Mouse (Mus musculus): ENCODE data around the gene Rflna. TPM values are rescaled to one million over a fixed set of nuclear protein-coding genes. Genes with fewer than 3 reads are reported as not detected.

The Rflna gene
- polyA plus RNA-seq, 1 experiment, result 0.32 TPM

DNA sequence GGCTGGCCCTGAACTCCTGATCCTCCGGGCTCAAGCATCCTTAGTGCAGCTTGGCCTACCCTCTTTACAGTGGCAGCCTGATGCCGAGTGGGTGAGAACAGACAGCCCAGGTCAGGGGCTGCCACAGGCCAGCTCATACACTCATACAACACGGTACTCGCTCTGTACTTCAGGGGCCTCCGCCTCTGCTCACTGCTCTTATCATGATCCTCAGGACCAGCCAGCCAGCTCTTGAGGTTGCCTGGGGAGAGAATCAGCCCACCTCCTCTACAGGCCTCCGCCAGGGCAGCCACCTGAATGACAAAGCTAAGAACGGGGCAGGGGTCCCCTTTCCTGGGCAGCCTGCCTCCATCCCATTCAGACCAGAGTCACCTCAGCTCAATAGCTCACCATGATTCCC is 50.6 kb downstream of the Rflna start:
- TF ChIP-seq POLR2A (IDR thresholded peaks at IDR 0.05; ENCODE audit: insufficient read length, low read depth) (no peak), MYOD1 (IDR thresholded peaks at IDR 0.05; ENCODE audit: control insufficient read depth in 1 of 3, insufficient read length in 2 of 3, low read depth in 2 of 3) (no peak), E2F4 (IDR thresholded peaks at IDR 0.05; ENCODE audit: insufficient read depth) (no peak), MYOG (IDR thresholded peaks at IDR 0.05; ENCODE audit: control insufficient read depth in 1 of 3, insufficient read depth in 1 of 3, insufficient read length in 2 of 3, low read depth in 2 of 3) (no peak), USF1 (IDR thresholded peaks at IDR 0.05; ENCODE audit: low read depth) (no peak), CEBPB (IDR thresholded peaks at IDR 0.05; ENCODE audit: insufficient read depth, poor library complexity, severe bottlenecking) (no peak), TCF12 (IDR thresholded peaks at IDR 0.05; ENCODE audit: insufficient read depth, poor library complexity, severe bottlenecking) (no peak), REST (IDR thresholded peaks at IDR 0.05; ENCODE audit: insufficient read depth, insufficient read length) (no peak), MAX (IDR thresholded peaks at IDR 0.05; ENCODE audit: low read depth) (no peak), POLR2AphosphoS2 (IDR thresholded peaks at IDR 0.05; ENCODE audit: insufficient read length, low read depth) (no peak), SRF (IDR thresholded peaks at IDR 0.05; ENCODE audit: control insufficient read depth, insufficient read length, low read depth) (no peak), TCF3 (IDR thresholded peaks at IDR 0.05; ENCODE audit: insufficient read length, low read depth) (no peak)

DNA sequence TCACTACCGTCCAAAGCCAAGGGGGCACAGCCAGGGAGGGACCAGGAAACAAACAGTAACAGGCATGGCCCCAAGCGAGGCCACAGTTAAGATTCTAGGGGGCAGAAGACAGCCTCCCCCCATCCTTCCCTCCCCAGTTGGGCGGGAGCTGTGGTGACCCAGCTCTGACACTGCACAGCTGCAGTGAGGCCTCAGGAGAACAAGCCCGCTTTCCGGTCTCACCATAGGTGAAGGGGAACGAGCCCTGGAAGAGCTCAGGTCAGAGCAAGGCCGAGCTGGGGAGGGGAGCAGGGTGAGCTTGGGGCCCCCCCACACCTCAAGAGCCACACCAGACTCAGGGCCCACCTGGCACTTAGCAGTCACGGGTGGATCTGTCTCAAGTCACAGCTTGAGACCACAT is 52.9 kb downstream of the Rflna start:
- peak overlapping the region; percentile 51 for H3K4me3 ChIP-seq
- H3K36me3 ChIP-seq (ENCODE audit: control insufficient read depth, insufficient read depth), result peaks cover 21% of the 10 kb centered on the region
- H3K4me2 ChIP-seq (ENCODE audit: low read depth), result peak overlapping the region; percentile 87
- TF ChIP-seq POLR2AphosphoS2 (IDR thresholded peaks at IDR 0.05; ENCODE audit: insufficient read length, low read depth) (no peak), MYOG (IDR thresholded peaks at IDR 0.05; ENCODE audit: control insufficient read depth in 1 of 3, insufficient read depth in 1 of 3, insufficient read length in 2 of 3, low read depth in 2 of 3) (peak in 2 of 3 experiments; percentile 48 to 74), USF1 (IDR thresholded peaks at IDR 0.05; ENCODE audit: low read depth) (no peak), MYOD1 (IDR thresholded peaks at IDR 0.05; ENCODE audit: control insufficient read depth in 1 of 3, insufficient read length in 2 of 3, low read depth in 2 of 3) (peak in 2 of 3 experiments; percentile 49 to 61)
- no peaks in the 10 kb centered on the region for H3K27me3 ChIP-seq (ENCODE audit: control insufficient read depth, insufficient read depth, insufficient read length)
- H3K79me2 ChIP-seq (ENCODE audit: control insufficient read depth, insufficient read depth), result peaks cover 54% of the 10 kb centered on the region
- H3ac ChIP-seq (ENCODE audit: control insufficient read depth, insufficient read length), result no peak overlapping the region

More for the DNA sequence above, 50.6 kb downstream of the Rflna start:
- H3K4me3 ChIP-seq, result no peak overlapping the region
- H3K27me3 ChIP-seq (ENCODE audit: control insufficient read depth, insufficient read depth, insufficient read length), result no peaks in the 10 kb centered on the region
- H3K36me3 ChIP-seq (ENCODE audit: control insufficient read depth, insufficient read depth), result peaks cover 33% of the 10 kb centered on the region
- peaks cover 57% of the 10 kb centered on the region for H3K79me2 ChIP-seq (ENCODE audit: control insufficient read depth, insufficient read depth)
- H3ac ChIP-seq (ENCODE audit: control insufficient read depth, insufficient read length), result no peak overlapping the region
- peak overlapping the region; percentile 87 for H3K4me2 ChIP-seq (ENCODE audit: low read depth)

DNA sequence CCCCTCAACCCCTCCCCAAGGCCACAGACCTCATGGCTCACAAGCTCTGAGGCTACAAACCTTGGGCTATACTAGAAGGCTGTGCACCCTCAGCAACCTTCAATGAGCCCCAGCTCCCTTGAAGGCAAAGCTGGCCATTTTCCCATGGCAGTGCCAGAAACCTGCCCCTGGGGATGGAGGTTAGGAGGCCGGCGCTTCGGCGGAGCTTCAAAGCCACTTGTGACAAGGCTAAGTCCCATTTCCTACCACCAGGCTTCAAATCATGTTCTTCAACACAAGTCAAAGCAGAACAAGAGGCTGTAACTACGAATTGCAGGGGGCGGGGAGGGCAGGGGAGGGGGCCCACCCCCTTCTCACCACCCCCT is 53.3 kb downstream of the Rflna start:
- TF ChIP-seq SRF (IDR thresholded peaks at IDR 0.05; ENCODE audit: control insufficient read depth, insufficient read length, low read depth) (no peak), REST (IDR thresholded peaks at IDR 0.05; ENCODE audit: insufficient read depth, insufficient read length) (no peak), TCF12 (IDR thresholded peaks at IDR 0.05; ENCODE audit: insufficient read depth, poor library complexity, severe bottlenecking) (no peak), MAX (IDR thresholded peaks at IDR 0.05; ENCODE audit: low read depth) (no peak), POLR2A (IDR thresholded peaks at IDR 0.05; ENCODE audit: insufficient read length, low read depth) (no peak)
- H3K79me2 ChIP-seq (ENCODE audit: control insufficient read depth, insufficient read depth), result peaks cover 57% of the 10 kb centered on the region
- peak overlapping the region; percentile 51 for H3K4me3 ChIP-seq
- peaks cover 17% of the 10 kb centered on the region for H3K36me3 ChIP-seq (ENCODE audit: control insufficient read depth, insufficient read depth)
- no peak overlapping the region for H3ac ChIP-seq (ENCODE audit: control insufficient read depth, insufficient read length)
- H3K27me3 ChIP-seq (ENCODE audit: control insufficient read depth, insufficient read depth, insufficient read length), result no peaks in the 10 kb centered on the region
- peak overlapping the region; percentile 87 for H3K4me2 ChIP-seq (ENCODE audit: low read depth)

DNA sequence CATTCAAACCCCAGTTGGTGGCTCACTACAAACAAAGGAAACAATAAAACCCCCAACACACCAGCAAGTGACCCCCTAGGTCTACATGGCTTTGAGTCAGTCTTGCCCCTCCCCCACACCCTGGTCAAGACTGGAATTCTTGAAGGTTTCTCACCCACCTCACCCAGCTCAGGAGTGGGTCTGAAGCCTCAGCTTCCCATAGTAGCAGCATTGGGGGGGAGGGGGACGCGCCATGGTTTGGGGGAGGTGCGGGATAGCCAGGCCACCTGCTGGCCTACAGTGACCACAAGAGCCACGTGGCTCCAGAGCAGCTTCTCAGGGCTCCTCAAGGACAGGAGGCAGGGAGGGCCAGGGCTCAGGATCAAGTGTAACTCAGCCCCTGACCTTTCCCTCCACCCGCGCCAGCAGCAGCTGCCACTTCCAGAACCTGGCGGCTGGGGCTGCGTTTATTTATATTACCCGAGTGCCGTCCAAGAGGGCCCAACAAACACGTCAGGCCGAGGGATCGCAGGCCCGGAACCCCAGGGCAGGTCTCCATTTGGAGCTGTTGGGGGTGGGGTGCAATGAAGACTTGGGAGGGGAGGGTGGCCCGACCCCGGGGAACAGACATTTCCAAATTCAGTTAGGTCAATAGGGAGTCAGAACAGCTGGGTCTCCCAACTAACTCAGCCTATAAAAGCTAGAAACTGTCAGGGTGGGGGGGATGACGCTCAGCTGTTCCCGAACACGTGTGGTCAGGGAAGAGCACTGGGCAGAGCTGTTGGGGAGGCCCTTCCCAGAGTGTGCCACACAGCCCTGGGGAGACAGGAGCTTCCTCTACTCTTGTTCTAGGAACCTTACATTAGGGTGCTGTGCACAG is 53.9 kb downstream of the Rflna start:
- peak overlapping the region; percentile 51 for H3K4me3 ChIP-seq
- TF ChIP-seq SRF (IDR thresholded peaks at IDR 0.05; ENCODE audit: control insufficient read depth, insufficient read length, low read depth), result no peak
- no peak for TF ChIP-seq CEBPB (IDR thresholded peaks at IDR 0.05; ENCODE audit: insufficient read depth, poor library complexity, severe bottlenecking)
- TF ChIP-seq MYOG (IDR thresholded peaks at IDR 0.05; ENCODE audit: control insufficient read depth in 1 of 3, insufficient read depth in 1 of 3, insufficient read length in 2 of 3, low read depth in 2 of 3), result peak; percentile 89 to 94 (median 91)
- peak; percentile 47 for TF ChIP-seq POLR2A (IDR thresholded peaks at IDR 0.05; ENCODE audit: insufficient read length, low read depth)
- TF ChIP-seq E2F4 (IDR thresholded peaks at IDR 0.05; ENCODE audit: insufficient read depth), result no peak
- peak; percentile 56 for TF ChIP-seq MAX (IDR thresholded peaks at IDR 0.05; ENCODE audit: low read depth)
- TF ChIP-seq MYOD1 (IDR thresholded peaks at IDR 0.05; ENCODE audit: control insufficient read depth in 1 of 3, insufficient read length in 2 of 3, low read depth in 2 of 3), result peak; percentile 66 to 94 (median 86)
- peak; percentile 84 for TF ChIP-seq TCF12 (IDR thresholded peaks at IDR 0.05; ENCODE audit: insufficient read depth, poor library complexity, severe bottlenecking)
- TF ChIP-seq USF1 (IDR thresholded peaks at IDR 0.05; ENCODE audit: low read depth), result peak; percentile 85
- TF ChIP-seq TCF3 (IDR thresholded peaks at IDR 0.05; ENCODE audit: insufficient read length, low read depth), result peak; percentile 58
- TF ChIP-seq REST (IDR thresholded peaks at IDR 0.05; ENCODE audit: insufficient read depth, insufficient read length), result no peak
- no peak for TF ChIP-seq POLR2AphosphoS2 (IDR thresholded peaks at IDR 0.05; ENCODE audit: insufficient read length, low read depth)
- peaks cover 61% of the 10 kb centered on the region for H3K79me2 ChIP-seq (ENCODE audit: control insufficient read depth, insufficient read depth)
- peak overlapping the region; percentile 54 for H3ac ChIP-seq (ENCODE audit: control insufficient read depth, insufficient read length)
- peak overlapping the region; percentile 87 for H3K4me2 ChIP-seq (ENCODE audit: low read depth)
- no peaks in the 10 kb centered on the region for H3K27me3 ChIP-seq (ENCODE audit: control insufficient read depth, insufficient read depth, insufficient read length)
- peaks cover 19% of the 10 kb centered on the region for H3K36me3 ChIP-seq (ENCODE audit: control insufficient read depth, insufficient read depth)

Data from myocyte (in vitro differentiated cells).